Mouse (Mus musculus) liver, embryonic 14.5 days (tissue): ENCODE results near the gene Tnnc2.

Source experiments
- CTCF ChIP-seq: IDR thresholded peaks from 2 replicates; pipeline ENCODE4 v1.5.1; 2016; ENCODE audit warnings: antibody characterized with exemption, low read depth, control low read depth
- EP300 ChIP-seq: IDR thresholded peaks from 2 replicates; pipeline ENCODE4 v1.6.1; 2016; ENCODE audit warnings: antibody characterized with exemption, low read depth

DNA sequence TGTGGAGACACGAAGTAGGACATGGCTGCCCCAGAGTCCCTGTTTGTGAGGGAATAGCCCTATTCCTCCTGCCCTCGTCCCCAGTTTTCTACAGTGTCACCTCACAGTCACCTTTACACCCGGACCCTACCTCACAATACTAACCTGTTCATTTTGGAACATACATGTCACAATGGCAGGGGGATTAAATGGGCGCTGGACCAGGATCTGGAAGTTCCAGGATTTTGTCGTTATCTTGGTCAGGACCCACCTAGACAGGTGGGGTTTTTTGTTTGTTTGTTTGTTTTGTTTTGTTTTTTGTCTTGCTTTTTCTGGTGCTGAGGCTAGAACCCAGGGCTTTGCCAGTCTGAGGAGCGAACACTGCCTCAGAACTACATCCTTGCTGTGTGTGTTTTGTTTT, 48.7 kb upstream of the Tnnc2 start, which contains the start of gene Spata25:
- no peak for TF ChIP-seq CTCF
- no peak for TF ChIP-seq EP300
